Mouse (Mus musculus): ENCODE results near the gene Abhd10. TPM values are rescaled to one million over a fixed set of nuclear protein-coding genes. Genes with fewer than 3 reads are reported as not detected.

Abhd10 gene
- polyA plus RNA-seq, 2 experiments from 2014 or later: 19.1 to 29.5 TPM

Other genes with a start within 250 kb of the Abhd10 start
- under 1 TPM in 1 of 2 experiments, not detected in 1; 0.19 TPM for gene Gm609, start 250.0 kb downstream of the Abhd10 start, polyA plus RNA-seq (2017; shearing (Covaris generic))
- gene Gm17783, start 210.9 kb downstream of the Abhd10 start, polyA plus RNA-seq (2017; shearing (Covaris generic)): not detected
- not detected for gene Slc9c1, start 207.6 kb downstream of the Abhd10 start, polyA plus RNA-seq (2017; shearing (Covaris generic))
- under 1 TPM in 1 of 2 experiments, not detected in 1; 0.62 TPM for gene Gcsam, start 132.6 kb downstream of the Abhd10 start, polyA plus RNA-seq (2017; shearing (Covaris generic))
- gene BC016579, start 88.9 kb downstream of the Abhd10 start, polyA plus RNA-seq (2017; shearing (Covaris generic)): under 1 TPM in 1 of 2 experiments, not detected in 1; 0.28 TPM
- gene Tmprss7, start 49.3 kb downstream of the Abhd10 start, polyA plus RNA-seq (2017; shearing (Covaris generic)): not detected
- not detected for gene Tagln3, start 18.3 kb downstream of the Abhd10 start, polyA plus RNA-seq (2017; shearing (Covaris generic))
- gene Phldb2, start 210.6 kb upstream of the Abhd10 start, polyA plus RNA-seq (2017; shearing (Covaris generic)): under 1 TPM in 1 of 2 experiments, not detected in 1; 0.17 TPM